ENCODE assay signal across 9 mouse cellular contexts in the genomic region with DNA sequence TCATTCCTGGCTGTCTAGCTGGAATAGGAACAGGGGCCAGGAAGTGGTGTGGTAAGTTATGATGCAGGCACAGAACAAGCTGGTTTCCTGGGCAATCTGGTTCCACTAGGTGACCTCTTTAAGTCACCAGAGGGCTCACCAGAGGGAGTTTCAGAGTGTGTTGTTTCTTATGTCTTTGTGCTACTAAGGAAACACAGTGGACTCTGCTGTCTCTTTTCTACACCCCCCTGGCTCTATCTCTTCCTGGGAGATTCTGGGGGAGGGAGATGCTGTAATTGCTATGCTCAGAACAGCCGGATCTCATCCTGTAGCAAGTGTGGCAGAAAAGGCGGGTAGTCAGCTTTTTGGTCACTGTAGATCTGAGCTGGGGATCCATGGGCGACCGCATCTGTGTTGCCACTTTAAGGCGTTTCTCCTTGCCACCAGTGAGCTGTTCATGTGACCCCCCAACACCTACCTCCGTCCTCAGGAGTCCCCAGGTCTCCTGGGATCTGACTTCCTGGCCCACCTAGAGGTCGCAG. TPM values are rescaled to one million over a fixed set of nuclear protein-coding genes. Genes with fewer than 3 reads are reported as not detected.
DNase-seq lines count a peak whose midpoint lies in the region; ATAC-seq lines count a peak whose summit lies in the region.
"Had no signal": no experiment of that assay in that cellular context is flagged by ENCODE, and none has a peak within 500 bp of the region (broad histone marks: within the 10 kb centered on the region; RNA-seq: fewer than 3 reads in every experiment).

No protein-coding gene starts in this region.

- no peak overlapping the region for H3K4me3 ChIP-seq in liver, embryonic 13.5 days (replicated peaks)
- no peak overlapping the region for H3K4me3 ChIP-seq in heart, embryonic 14.5 days (ENCODE audit: control insufficient read depth in 1 of 2, insufficient read depth in 1 of 2, low read depth in 1 of 2, low read length in 2 of 2)

- H3K27ac ChIP-seq in liver, embryonic 13.5 days = peak overlapping the region; percentile 39; the same call in 1 of the 2 replicates
- peak overlapping the region; percentile 70 to 73 for H3K27ac ChIP-seq in heart, embryonic 14.5 days (replicated peaks in 1 of 2; ENCODE audit: control insufficient read depth in 1 of 2, insufficient read depth in 1 of 2, low read depth in 2 of 2, low read length in 2 of 2)

- no peaks in the 10 kb centered on the region for H3K9me3 ChIP-seq in liver, embryonic 13.5 days (replicated peaks)
- no peaks in the 10 kb centered on the region for H3K9me3 ChIP-seq in heart, embryonic 14.5 days (ENCODE audit: control insufficient read depth, low read length)

- no peak for ATAC-seq in liver, embryonic 13.5 days (ENCODE audit: low read depth)
- ATAC-seq in common myeloid progenitor, adult 5-6 weeks (replicated peaks; ENCODE audit: low read depth, poor library complexity, severe bottlenecking) = peak; percentile 52
- no peak for ATAC-seq in heart, embryonic 14.5 days (ENCODE audit: insufficient number of reproducible peaks, insufficient read depth, low FRiP score, low read depth)
- ATAC-seq in megakaryocyte progenitor cell, adult 5-6 weeks (replicated peaks; ENCODE audit: poor library complexity) = 0 out of 2 replicates have a peak, but pooled peaks have one; percentile 26
- ATAC-seq: midbrain, embryonic 16.5 days had no signal

- H3K36me3 ChIP-seq in liver, embryonic 13.5 days = no peaks in the 10 kb centered on the region
- H3K36me3 ChIP-seq in heart, embryonic 14.5 days (ENCODE audit: control insufficient read depth, insufficient read depth, low read length) = no peaks in the 10 kb centered on the region

- DNase-seq in liver, embryonic 13.5 days = no peak
- no peak for DNase-seq in liver
- DNase-seq in natural killer cell, adult 2 months (ENCODE audit: low spot score in 2 of 2) = no peak
- DNase-seq in left cerebral cortex, adult 8-10 months (ENCODE audit: low spot score in 2 of 2) = no peak
- DNase-seq: spleen, adult 18-20 months had no signal

- no peaks in the 10 kb centered on the region; the same call in 1 of the 2 replicates for H3K4me1 ChIP-seq in liver, embryonic 13.5 days (replicated peaks)
- peaks cover 30 to 40% of the 10 kb centered on the region in 2 experiments for H3K4me1 ChIP-seq in heart, embryonic 14.5 days (ENCODE audit: control insufficient read depth in 2 of 2, insufficient read depth in 2 of 2, low read length in 2 of 2)

- no peaks in the 10 kb centered on the region for H3K27me3 ChIP-seq in liver, embryonic 13.5 days
- no peaks in the 10 kb centered on the region for H3K27me3 ChIP-seq in heart, embryonic 14.5 days (ENCODE audit: control insufficient read depth, insufficient read depth, low read length)

- H3K4me2 ChIP-seq in liver, embryonic 13.5 days = no peak overlapping the region
- no peak overlapping the region for H3K4me2 ChIP-seq in heart, embryonic 14.5 days (ENCODE audit: low read length)

- WGBS in liver, embryonic 13.5 days (ENCODE audit: insufficient replicate concordance) = 43% methylated on average over 7 of the region's 7 CpGs
- 70% methylated on average over 7 of the region's 7 CpGs for WGBS in heart, embryonic 14.5 days

- no peak overlapping the region for H3K9ac ChIP-seq in liver, embryonic 13.5 days
- H3K9ac ChIP-seq in heart, embryonic 14.5 days (ENCODE audit: low read length) = 0 out of 2 replicates have a peak overlapping the region, but pooled peaks have one; percentile 12

RNA-seq across cellular contexts. Expression of a gene that starts 9.6 kb away (rescaled TPM):
- 14.2 and 15.5 TPM in 2 replicates for polyA plus RNA-seq in liver, embryonic 13.5 days (2015; fragmentation: Nextera tagmentation; extraction: Ambion mirVana)
- total RNA-seq in common myeloid progenitor, adult 5-6 weeks (2017) = 96.5 and 108 TPM in 2 replicates
- polyA plus RNA-seq in heart, embryonic 14.5 days (2014; fragmentation: Nextera tagmentation; extraction: Ambion mirVana) = 48.6 and 49.3 TPM in 2 replicates
- total RNA-seq in megakaryocyte progenitor cell, adult 5-6 weeks (2015) = 45.9 and 75.5 TPM in 2 replicates
- total RNA-seq in megakaryocyte progenitor cell, adult 5-6 weeks (2017) = 65.5 and 67.5 TPM in 2 replicates
- total RNA-seq in left cerebral cortex, adult 8-10 months (2022) = 10 to 100 TPM; 10.8 to 18.8 (median 13.9) TPM

RNA-seq across cellular contexts. Expression of a gene that starts 28.4 kb away (rescaled TPM):
- 1.6 and 2.6 TPM in 2 replicates for polyA plus RNA-seq in liver, embryonic 13.5 days (2015; fragmentation: Nextera tagmentation; extraction: Ambion mirVana)
- 1.2 TPM in 1 of 2 replicates, not detected in the other for total RNA-seq in common myeloid progenitor, adult 5-6 weeks (2017)
- 3.9 and 5.8 TPM in 2 replicates for polyA plus RNA-seq in heart, embryonic 14.5 days (2014; fragmentation: Nextera tagmentation; extraction: Ambion mirVana)
- total RNA-seq in megakaryocyte progenitor cell, adult 5-6 weeks (2015) = 0.20 TPM in 1 of 2 replicates, not detected in the other
- total RNA-seq in megakaryocyte progenitor cell, adult 5-6 weeks (2017) = not detected in 2 replicates
- total RNA-seq in left cerebral cortex, adult 8-10 months (2022) = 10 to 100 TPM in 1 of 4 experiments, 1 to 10 TPM in 2, under 1 TPM in 1; 0.88 to 14.3 (median 6.5) TPM

RNA-seq across cellular contexts. Expression of a gene that starts 28.6 kb away (rescaled TPM):
- 3.4 and 4.3 TPM in 2 replicates for polyA plus RNA-seq in liver, embryonic 13.5 days (2015; fragmentation: Nextera tagmentation; extraction: Ambion mirVana)
- 1.8 and 3.7 TPM in 2 replicates for total RNA-seq in common myeloid progenitor, adult 5-6 weeks (2017)
- 24.1 and 31.7 TPM in 2 replicates for polyA plus RNA-seq in heart, embryonic 14.5 days (2014; fragmentation: Nextera tagmentation; extraction: Ambion mirVana)
- 6.0 and 8.0 TPM in 2 replicates for total RNA-seq in megakaryocyte progenitor cell, adult 5-6 weeks (2015)
- total RNA-seq in megakaryocyte progenitor cell, adult 5-6 weeks (2017) = 2.4 and 7.7 TPM in 2 replicates
- total RNA-seq in left cerebral cortex, adult 8-10 months (2022) = 1 to 10 TPM; 1.9 to 9.6 (median 5.2) TPM

RNA-seq across cellular contexts. Expression of a gene that starts 35.6 kb away (rescaled TPM):
- polyA plus RNA-seq in liver, embryonic 13.5 days (2015; fragmentation: Nextera tagmentation; extraction: Ambion mirVana) = not detected in 2 replicates
- not detected in 2 replicates for total RNA-seq in common myeloid progenitor, adult 5-6 weeks (2017)
- not detected in 2 replicates for polyA plus RNA-seq in heart, embryonic 14.5 days (2014; fragmentation: Nextera tagmentation; extraction: Ambion mirVana)
- not detected in 2 replicates for total RNA-seq in megakaryocyte progenitor cell, adult 5-6 weeks (2015)
- total RNA-seq in megakaryocyte progenitor cell, adult 5-6 weeks (2017) = not detected in 2 replicates
- not detected for total RNA-seq in left cerebral cortex, adult 8-10 months (2022)
- polyA plus RNA-seq: midbrain, embryonic 16.5 days had no signal

Comparison
In these comparisons a context has a peak if more than half of its experiments do, and no peak if none do; other contexts are left out.
1. ATAC-seq: peak in common myeloid progenitor, adult 5-6 weeks (single experiment) and megakaryocyte progenitor cell, adult 5-6 weeks (single experiment); none in liver, embryonic 13.5 days (single experiment) and heart, embryonic 14.5 days (single experiment).